Mouse (Mus musculus): Measurements from ENCODE around the gene Wdr91.

- no peak for TF ChIP-seq CTCF (IDR thresholded peaks at IDR 0.05; ENCODE audit: low read depth, low read length)
- no peak for TF ChIP-seq POLR2A (IDR thresholded peaks at IDR 0.05; ENCODE audit: borderline replicate concordance, low read depth, low read length)
These were observed 6.3 kb downstream of the Wdr91 start for GRCm38 (mm10) chr6:34904361-34904760.

Data from bone marrow macrophage, adult 2 months (primary cell).